Mouse (Mus musculus): ENCODE results near the gene 4930404H24Rik. TPM values are rescaled to one million over a fixed set of nuclear protein-coding genes. Genes with fewer than 3 reads are reported as not detected.
A peak's percentile ranks its signal among the peaks of the same experiment; 100 is the strongest.

The 4930404H24Rik gene
- polyA plus RNA-seq, 1 experiment from 2014 or later: not detected

- peak overlapping the region; percentile 2; the same call in 1 of the 2 replicates for H3K4me2 ChIP-seq (ENCODE audit: low read depth, low read length)
- H3K9ac ChIP-seq (ENCODE audit: low read length): peak overlapping the region; percentile 23; the same call in 1 of the 2 replicates
- peak; percentile 72 for ATAC-seq (replicated peaks; ENCODE audit: extremely low read depth, insufficient read depth, low FRiP score)
- no peaks in the 10 kb centered on the region for H3K36me3 ChIP-seq (ENCODE audit: control insufficient read depth, insufficient read depth)
- H3K4me3 ChIP-seq (ENCODE audit: low read length): no peak overlapping the region
- H3K27me3 ChIP-seq (ENCODE audit: control insufficient read depth, insufficient read depth, low read length): no peaks in the 10 kb centered on the region
- H3K4me1 ChIP-seq (ENCODE audit: control insufficient read depth, insufficient read depth, low read length): peaks cover 37% of the 10 kb centered on the region
- peak overlapping the region; percentile 85 for H3K27ac ChIP-seq (ENCODE audit: low read length)
- WGBS: 9% methylated on average over 4 of the region's 4 CpGs
- no peaks in the 10 kb centered on the region for H3K9me3 ChIP-seq (replicated peaks; ENCODE audit: control insufficient read depth, low read length)
Measured at GRCm38 (mm10) chr2:153475114-153476112, 17.2 kb upstream of the 4930404H24Rik start.

GRCm38 (mm10) chr2:153478583-153478982, 14.0 kb upstream of the 4930404H24Rik start:
- H3K4me1 ChIP-seq (ENCODE audit: control insufficient read depth, insufficient read depth, low read length): peaks cover 45% of the 10 kb centered on the region
- H3K4me2 ChIP-seq (ENCODE audit: low read depth, low read length): no peak overlapping the region
- H3K27ac ChIP-seq (ENCODE audit: low read length): peak overlapping the region; percentile 13; the same call in 1 of the 2 replicates
- no peaks in the 10 kb centered on the region for H3K27me3 ChIP-seq (ENCODE audit: control insufficient read depth, insufficient read depth, low read length)
- H3K9ac ChIP-seq (ENCODE audit: low read length): peak overlapping the region; percentile 11; the same call in 1 of the 2 replicates
- WGBS: 9% methylated on average over 4 of the region's 4 CpGs
- H3K9me3 ChIP-seq (replicated peaks; ENCODE audit: control insufficient read depth, low read length): no peaks in the 10 kb centered on the region
- no peak overlapping the region for H3K4me3 ChIP-seq (ENCODE audit: low read length)
- peak; percentile 71 for ATAC-seq (replicated peaks; ENCODE audit: extremely low read depth, insufficient read depth, low FRiP score)
- H3K36me3 ChIP-seq (ENCODE audit: control insufficient read depth, insufficient read depth): no peaks in the 10 kb centered on the region

GRCm38 (mm10) chr2:153479486-153479885, 13.1 kb upstream of the 4930404H24Rik start:
- Histone ChIP-seq H3K27me3 (ENCODE audit: control insufficient read depth, insufficient read depth, low read length) (no peaks in the 10 kb centered on the region), H3K9ac (ENCODE audit: low read length) (no peak overlapping the region), H3K4me2 (ENCODE audit: low read depth, low read length) (no peak overlapping the region), H3K27ac (ENCODE audit: low read length) (no peak overlapping the region), H3K9me3 (replicated peaks; ENCODE audit: control insufficient read depth, low read length) (no peaks in the 10 kb centered on the region), H3K36me3 (ENCODE audit: control insufficient read depth, insufficient read depth) (no peaks in the 10 kb centered on the region), H3K4me3 (ENCODE audit: low read length) (no peak overlapping the region), H3K4me1 (ENCODE audit: control insufficient read depth, insufficient read depth, low read length) (peaks cover 49% of the 10 kb centered on the region)
- WGBS: 75% methylated on average over 1 of the region's 1 CpGs
- ATAC-seq (replicated peaks; ENCODE audit: extremely low read depth, insufficient read depth, low FRiP score): no peak

- ATAC-seq (replicated peaks; ENCODE audit: extremely low read depth, insufficient read depth, low FRiP score): no peak
- H3K36me3 ChIP-seq (ENCODE audit: control insufficient read depth, insufficient read depth): no peaks in the 10 kb centered on the region
- no peak overlapping the region for H3K27ac ChIP-seq (ENCODE audit: low read length)
- no peak overlapping the region for H3K4me3 ChIP-seq (ENCODE audit: low read length)
- H3K27me3 ChIP-seq (ENCODE audit: control insufficient read depth, insufficient read depth, low read length): no peaks in the 10 kb centered on the region
- H3K9ac ChIP-seq (ENCODE audit: low read length): no peak overlapping the region
- H3K9me3 ChIP-seq (replicated peaks; ENCODE audit: control insufficient read depth, low read length): no peaks in the 10 kb centered on the region
- no peak overlapping the region for H3K4me2 ChIP-seq (ENCODE audit: low read depth, low read length)
- 76% methylated on average over 7 of the region's 7 CpGs for WGBS
- peaks cover 32% of the 10 kb centered on the region for H3K4me1 ChIP-seq (ENCODE audit: control insufficient read depth, insufficient read depth, low read length)
Measured at GRCm38 (mm10) chr2:153481108-153481860, 11.3 kb upstream of the 4930404H24Rik start.

GRCm38 (mm10) chr2:153481861-153482120, 10.8 kb upstream of the 4930404H24Rik start:
- Histone ChIP-seq H3K27me3 (ENCODE audit: control insufficient read depth, insufficient read depth, low read length) (no peaks in the 10 kb centered on the region), H3K36me3 (ENCODE audit: control insufficient read depth, insufficient read depth) (no peaks in the 10 kb centered on the region), H3K4me2 (ENCODE audit: low read depth, low read length) (no peak overlapping the region), H3K4me1 (ENCODE audit: control insufficient read depth, insufficient read depth, low read length) (peaks cover 27% of the 10 kb centered on the region), H3K4me3 (ENCODE audit: low read length) (no peak overlapping the region), H3K9me3 (replicated peaks; ENCODE audit: control insufficient read depth, low read length) (no peaks in the 10 kb centered on the region), H3K9ac (ENCODE audit: low read length) (no peak overlapping the region), H3K27ac (ENCODE audit: low read length) (no peak overlapping the region)
- no peak for ATAC-seq (replicated peaks; ENCODE audit: extremely low read depth, insufficient read depth, low FRiP score)
- 60% methylated on average over 2 of the region's 2 CpGs for WGBS

- Histone ChIP-seq H3K27ac (ENCODE audit: low read length) (peak overlapping the region; percentile 33; the same call in 1 of the 2 replicates), H3K36me3 (ENCODE audit: control insufficient read depth, insufficient read depth) (no peaks in the 10 kb centered on the region), H3K9me3 (replicated peaks; ENCODE audit: control insufficient read depth, low read length) (no peaks in the 10 kb centered on the region), H3K4me2 (ENCODE audit: low read depth, low read length) (peak overlapping the region; percentile 44), H3K27me3 (ENCODE audit: control insufficient read depth, insufficient read depth, low read length) (no peaks in the 10 kb centered on the region), H3K9ac (ENCODE audit: low read length) (peak overlapping the region; percentile 52), H3K4me1 (ENCODE audit: control insufficient read depth, insufficient read depth, low read length) (peaks cover 22% of the 10 kb centered on the region), H3K4me3 (ENCODE audit: low read length) (no peak overlapping the region)
- 12% methylated on average over 20 of the region's 20 CpGs for WGBS
- peak; percentile 12; the same call in 1 of the 2 replicates for ATAC-seq (replicated peaks; ENCODE audit: extremely low read depth, insufficient read depth, low FRiP score)
Measured at GRCm38 (mm10) chr2:153483118-153483983, 9.2 kb upstream of the 4930404H24Rik start.

GRCm38 (mm10) chr2:153484071-153484470, 8.5 kb upstream of the 4930404H24Rik start:
- ATAC-seq (replicated peaks; ENCODE audit: extremely low read depth, insufficient read depth, low FRiP score): no peak
- Histone ChIP-seq H3K4me1 (ENCODE audit: control insufficient read depth, insufficient read depth, low read length) (peaks cover 16% of the 10 kb centered on the region), H3K27ac (ENCODE audit: low read length) (no peak overlapping the region), H3K36me3 (ENCODE audit: control insufficient read depth, insufficient read depth) (no peaks in the 10 kb centered on the region), H3K9ac (ENCODE audit: low read length) (peak overlapping the region; percentile 52; the same call in 1 of the 2 replicates), H3K27me3 (ENCODE audit: control insufficient read depth, insufficient read depth, low read length) (no peaks in the 10 kb centered on the region), H3K4me2 (ENCODE audit: low read depth, low read length) (no peak overlapping the region), H3K9me3 (replicated peaks; ENCODE audit: control insufficient read depth, low read length) (no peaks in the 10 kb centered on the region), H3K4me3 (ENCODE audit: low read length) (no peak overlapping the region)
- WGBS: 66% methylated on average over 4 of the region's 4 CpGs

GRCm38 (mm10) chr2:153490116-153490515, 2.5 kb upstream of the 4930404H24Rik start:
- Histone ChIP-seq H3K4me2 (ENCODE audit: low read depth, low read length) (no peak overlapping the region), H3K27me3 (ENCODE audit: control insufficient read depth, insufficient read depth, low read length) (no peaks in the 10 kb centered on the region), H3K9ac (ENCODE audit: low read length) (no peak overlapping the region), H3K27ac (ENCODE audit: low read length) (no peak overlapping the region), H3K36me3 (ENCODE audit: control insufficient read depth, insufficient read depth) (no peaks in the 10 kb centered on the region), H3K4me1 (ENCODE audit: control insufficient read depth, insufficient read depth, low read length) (peaks cover 30% of the 10 kb centered on the region), H3K4me3 (ENCODE audit: low read length) (no peak overlapping the region), H3K9me3 (replicated peaks; ENCODE audit: control insufficient read depth, low read length) (no peaks in the 10 kb centered on the region)
- 87% methylated on average over 1 of the region's 1 CpGs for WGBS
- no peak for ATAC-seq (replicated peaks; ENCODE audit: extremely low read depth, insufficient read depth, low FRiP score)
